Mouse (Mus musculus): ENCODE data around the gene Pacs1. TPM values are rescaled to one million over a fixed set of nuclear protein-coding genes. Genes with fewer than 3 reads are reported as not detected.
A peak's percentile ranks its signal among the peaks of the same experiment; 100 is the strongest.
"Not testable (repeated sequence)": the region's sequence is repeated elsewhere in the genome, so short reads cannot be mapped to it uniquely, and the experiment has no call there.

Pacs1 gene
- total RNA-seq, 2 experiments from 2014 or later = 5.0 to 6.3 TPM

- intact Hi-C loops (cut with DNase I) = no loop called here
Measured at GRCm38 (mm10) chr19:5106731-5107191, 166.2 kb downstream of the Pacs1 start, which contains the start of gene Rab1b. Gene Rab1b, minus strand, starts transcription at chr19:5107072.

DNA sequence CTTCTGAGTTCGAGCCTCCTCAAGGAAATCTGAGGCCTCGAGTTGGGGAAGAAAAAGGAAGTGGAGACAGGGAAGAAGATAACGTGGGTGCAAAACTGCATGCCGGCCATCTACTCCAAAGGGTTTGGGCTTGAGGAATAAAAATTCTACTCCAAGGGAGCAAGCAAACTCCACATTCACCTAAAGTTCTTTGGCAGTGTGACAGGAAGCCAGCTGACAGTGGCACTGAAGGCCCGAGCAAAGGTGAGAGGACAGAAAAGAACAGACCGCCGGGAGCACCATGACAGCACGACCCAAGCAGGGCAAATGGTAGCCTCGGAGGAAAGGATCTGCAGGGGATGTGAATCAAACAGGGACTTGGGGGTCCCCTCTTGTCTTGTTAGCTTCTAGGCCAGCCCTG lies 166.8 kb downstream of the Pacs1 start:
- DNase-seq = no peak
- intact Hi-C loops (cut with DNase I) = no loop called here

More at GRCm38 (mm10) chr19:5106731-5107191, 166.2 kb downstream of the Pacs1 start, which contains the start of gene Rab1b:
- peak; percentile 98 to 99 for DNase-seq

DNA sequence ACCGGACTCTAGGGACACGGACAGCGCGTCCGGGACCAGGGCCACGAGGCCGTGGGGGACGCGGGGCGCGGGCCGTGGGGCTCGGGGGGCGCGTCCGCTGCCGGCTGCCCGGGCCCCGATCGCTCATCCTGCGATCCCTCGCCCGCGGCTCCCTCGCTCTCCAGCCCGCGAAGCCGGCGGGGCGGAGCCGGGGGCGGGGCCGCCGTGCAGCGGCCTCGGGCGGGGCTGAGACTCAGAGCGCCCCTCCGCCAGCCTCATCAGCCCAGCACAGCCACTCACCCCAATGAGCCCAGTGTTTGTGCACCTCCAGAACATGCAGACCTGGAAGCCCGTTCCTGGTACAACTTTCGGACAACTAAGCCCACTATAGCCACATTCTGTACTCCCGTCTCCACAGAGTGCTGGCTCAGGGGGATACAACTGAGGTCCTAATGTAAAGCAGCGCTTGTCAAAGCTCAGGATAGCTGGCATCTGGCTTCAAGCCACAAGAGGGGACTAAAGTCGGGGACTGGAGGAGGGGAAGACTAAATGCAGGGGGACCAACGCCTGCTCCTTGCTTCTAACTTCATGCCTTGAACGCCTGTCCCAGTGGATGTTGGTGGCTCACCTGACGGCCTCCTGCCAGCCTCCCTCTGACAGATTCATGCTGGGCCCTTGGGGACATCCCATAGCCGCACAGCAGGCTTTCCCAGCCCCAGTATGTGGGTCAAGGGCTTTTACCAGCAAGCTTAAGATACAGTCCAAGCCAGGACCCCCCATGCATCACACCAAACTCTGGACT lies 174.4 kb downstream of the Pacs1 start, which contains the start of gene Cnih2:
Gene Cnih2 (minus strand): TSS at position 159 of the 781 bp plus-strand sequence.
- intact Hi-C loops (cut with DNase I) = no loop called here
- no peak for DNase-seq

DNA sequence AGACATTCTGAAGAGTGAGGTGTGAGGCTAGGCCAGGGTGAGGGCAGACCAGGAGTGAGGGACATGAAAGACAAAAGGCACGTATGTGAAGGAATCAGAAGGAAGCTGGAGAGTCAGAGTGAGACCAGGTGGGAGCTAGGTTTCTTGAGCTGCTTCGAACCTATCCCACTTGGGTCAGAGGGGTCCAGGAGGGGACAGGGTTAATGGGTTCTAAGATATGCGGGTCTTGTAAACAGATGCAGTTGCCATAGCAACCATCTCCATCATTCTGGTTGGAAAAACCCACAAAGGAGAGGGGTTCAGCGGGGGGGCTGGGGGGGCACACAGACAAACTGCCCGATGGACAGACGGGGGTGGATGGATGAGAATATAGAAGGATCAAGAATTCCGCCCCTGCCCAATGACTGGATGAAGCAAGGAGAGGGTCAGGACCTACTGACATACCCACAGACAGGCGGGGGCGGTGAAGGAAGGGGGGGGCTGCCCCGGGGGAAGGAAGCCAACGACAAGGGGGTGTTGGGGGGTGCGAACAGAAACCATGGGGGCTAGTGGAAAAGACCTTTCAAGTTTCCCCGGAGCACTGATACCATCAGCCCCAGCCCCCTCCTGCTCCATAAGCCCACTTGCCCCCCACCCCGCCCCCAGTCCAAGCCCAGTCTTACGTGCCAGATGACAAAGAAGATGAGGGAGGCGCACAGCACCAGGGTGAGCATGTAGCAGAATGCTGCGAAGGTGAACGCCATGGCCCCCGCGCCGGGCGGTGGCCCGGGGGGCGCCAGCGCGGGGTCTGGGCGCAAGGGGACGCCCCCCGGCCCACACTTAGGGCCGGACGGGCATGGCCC lies 175.2 kb downstream of the Pacs1 start:
- no peak for DNase-seq

GRCm38 (mm10) chr19:5095887-5096474 lies 176.9 kb downstream of the Pacs1 start:
- no peak for DNase-seq
- intact Hi-C loops (cut with DNase I) = loop anchor here (1.0 kb wide), 1 partner anchor 39 kb away; no protein-coding TSS in a partner anchor

More for the DNA sequence above, 175.2 kb downstream of the Pacs1 start:
- intact Hi-C loops (cut with DNase I) = no loop called here

DNA sequence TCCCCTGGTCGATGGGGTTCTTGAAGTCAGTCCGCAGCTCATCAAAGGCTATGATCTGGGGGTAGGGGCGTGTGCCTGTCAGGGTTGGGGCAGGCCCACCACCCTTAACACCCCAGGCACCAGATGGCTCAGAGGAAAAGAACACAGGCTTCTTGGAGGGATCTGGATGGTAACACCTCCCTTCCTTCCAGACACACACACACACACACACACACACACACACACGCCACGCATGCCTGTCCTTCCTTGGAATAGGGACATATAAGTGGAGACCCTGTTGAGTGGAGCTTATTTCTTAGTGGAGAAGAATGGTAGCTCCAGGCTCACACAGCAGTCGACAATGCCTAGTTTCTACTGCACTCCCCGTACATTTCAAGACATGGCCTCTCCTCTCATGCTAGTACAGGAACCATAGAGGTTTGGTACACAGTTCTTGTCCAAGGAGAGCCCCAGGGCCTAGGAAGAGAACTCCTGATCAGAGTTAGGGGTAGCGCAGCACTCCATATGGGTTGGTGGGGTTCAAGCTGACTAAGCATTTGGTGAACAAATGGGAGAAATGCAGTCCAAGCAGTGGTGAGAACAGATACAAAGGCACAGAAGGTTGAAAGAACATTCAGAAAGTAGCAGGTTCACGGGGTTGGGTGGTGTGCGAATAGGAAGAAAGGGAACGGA lies 178.0 kb downstream of the Pacs1 start:
- no peak for DNase-seq
- intact Hi-C loops (cut with DNase I) = no loop called here

GRCm38 (mm10) chr19:5094243-5094632 lies 178.7 kb downstream of the Pacs1 start:
- peak; percentile 84 to 87 for DNase-seq
- intact Hi-C loops (cut with DNase I) = no loop called here

GRCm38 (mm10) chr19:5093481-5094242 lies 179.3 kb downstream of the Pacs1 start:
- DNase-seq = no peak
- intact Hi-C loops (cut with DNase I) = no loop called here

- no peak for DNase-seq
- intact Hi-C loops (cut with DNase I) = no loop called here
Measured at GRCm38 (mm10) chr19:5092083-5092482, 180.8 kb downstream of the Pacs1 start.

GRCm38 (mm10) chr19:5089324-5089723 lies 183.6 kb downstream of the Pacs1 start:
- intact Hi-C loops (cut with DNase I) = no loop called here
- DNase-seq = no peak

DNA sequence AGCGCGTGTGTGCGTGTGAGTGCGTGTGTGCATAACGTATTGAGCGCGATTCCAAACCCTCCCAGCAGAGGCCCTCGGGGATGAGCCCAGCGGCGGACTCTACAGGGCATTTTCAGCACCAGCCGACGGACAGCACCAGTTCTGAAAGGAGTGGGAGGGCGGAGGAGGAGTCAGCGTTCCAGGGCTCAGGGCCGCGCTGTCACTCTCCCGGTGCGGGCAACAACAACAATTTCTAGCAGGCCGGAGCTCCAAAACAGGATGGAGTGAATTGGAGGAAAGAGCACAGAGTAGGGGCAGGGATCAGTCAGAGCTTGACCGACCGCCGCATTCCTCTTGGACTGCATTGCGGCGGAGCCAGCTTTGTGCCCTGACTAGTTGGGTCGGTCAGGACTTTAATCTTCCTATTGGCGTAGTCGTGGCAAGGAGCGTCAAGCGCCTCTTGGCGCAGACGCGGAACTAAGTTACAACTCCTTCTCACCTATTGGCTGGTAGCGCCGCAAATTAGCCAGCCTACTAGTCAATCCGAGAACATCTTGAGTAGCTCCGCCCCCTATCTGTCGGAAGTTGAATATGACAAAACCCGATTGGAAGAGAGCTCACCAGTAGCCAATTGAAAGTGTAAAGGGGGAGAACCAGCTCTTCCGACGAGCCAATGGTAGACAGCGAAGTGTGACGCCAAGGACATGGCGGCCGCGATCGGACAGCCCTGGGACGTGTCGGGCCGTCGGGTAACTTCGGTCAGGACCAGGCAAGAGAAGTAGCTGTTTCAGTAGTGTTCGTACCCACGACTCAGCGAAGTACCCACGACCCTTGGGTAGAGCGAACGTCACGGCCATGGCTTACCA lies 184.8 kb downstream of the Pacs1 start, which contains the start of gene Yif1a:
Gene Yif1a (plus strand): TSS at position 655 of the 845 bp plus-strand sequence.
- DNase-seq = peak; percentile 87 to 88
- intact Hi-C loops (cut with DNase I) = no loop called here

GRCm38 (mm10) chr19:5086533-5086932 lies 186.4 kb downstream of the Pacs1 start:
- intact Hi-C loops (cut with DNase I); DNase-seq: not testable (repeated sequence)

- intact Hi-C loops (cut with DNase I) = no loop called here
Measured at GRCm38 (mm10) chr19:5085145-5085863, 187.6 kb downstream of the Pacs1 start, which contains the start of gene Tmem151a. Gene Tmem151a, minus strand, starts transcription at chr19:5085531.

DNA sequence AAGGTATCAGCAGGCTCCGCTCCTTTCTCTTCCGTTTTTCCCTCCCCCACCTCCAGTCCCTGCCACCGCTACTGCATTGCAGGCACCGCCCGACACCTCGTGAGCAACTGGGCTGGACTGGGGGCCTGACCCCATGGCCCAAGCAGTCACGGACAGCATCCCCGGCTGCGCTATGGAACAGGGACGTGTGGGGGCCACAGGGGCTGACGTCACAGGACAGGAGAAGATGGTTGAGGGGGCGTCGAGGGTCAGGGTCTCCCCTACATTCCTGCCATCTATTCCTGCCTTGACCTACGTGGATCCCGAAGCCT lies 188.1 kb downstream of the Pacs1 start:
- DNase-seq = no peak
- intact Hi-C loops (cut with DNase I) = no loop called here

More at GRCm38 (mm10) chr19:5085145-5085863, 187.6 kb downstream of the Pacs1 start, which contains the start of gene Tmem151a:
- no peak for DNase-seq

- DNase-seq = no peak
- intact Hi-C loops (cut with DNase I) = no loop called here
Measured at GRCm38 (mm10) chr19:5083961-5084833, 188.7 kb downstream of the Pacs1 start.
